ENCODE assay signal across 22 mouse cellular contexts in genomic region chr5:135502027-135502426, GRCm38 (mm10). TPM values are rescaled to one million over a fixed set of nuclear protein-coding genes. Genes with fewer than 3 reads are reported as not detected.
A peak's percentile ranks its signal among the peaks of the same experiment; 100 is the strongest.
DNase-seq lines count a peak whose midpoint lies in the region; ATAC-seq lines count a peak whose summit lies in the region.
"Had no signal": no experiment of that assay in that cellular context is flagged by ENCODE, and none has a peak within 500 bp of the region (broad histone marks: within the 10 kb centered on the region; RNA-seq: fewer than 3 reads in every experiment).

No protein-coding gene starts in this region.

- H3K36me3 ChIP-seq in kidney, embryonic 15.5 days = 0 out of 2 replicates have a peak, but pooled peaks cover 4% of the 10 kb centered on the region
- H3K36me3 ChIP-seq in neural tube, embryonic 14.5 days (ENCODE audit: control insufficient read depth, insufficient read depth, low read length) = no peaks in the 10 kb centered on the region
- H3K36me3 ChIP-seq: heart, embryonic 12.5 days; liver, embryonic 15.5 days; midbrain, embryonic 15.5 days had no signal

- H3K4me3 ChIP-seq in kidney, embryonic 15.5 days (replicated peaks) = no peak overlapping the region
- no peak overlapping the region for H3K4me3 ChIP-seq in neural tube, embryonic 14.5 days (ENCODE audit: low read depth, low read length)
- H3K4me3 ChIP-seq: heart, embryonic 12.5 days; liver, embryonic 15.5 days; midbrain, embryonic 15.5 days had no signal

- H3K9ac ChIP-seq in kidney, embryonic 15.5 days = no peak overlapping the region
- no peak overlapping the region for H3K9ac ChIP-seq in neural tube, embryonic 14.5 days (replicated peaks; ENCODE audit: low read depth, low read length)
- H3K9ac ChIP-seq: heart, embryonic 12.5 days; liver, embryonic 15.5 days; lung, embryonic 14.5 days; midbrain, embryonic 15.5 days had no signal

- H3K4me1 ChIP-seq in kidney, embryonic 15.5 days = peaks cover 39% of the 10 kb centered on the region
- peaks cover 4% of the 10 kb centered on the region; the same call in 1 of the 2 replicates for H3K4me1 ChIP-seq in neural tube, embryonic 14.5 days (ENCODE audit: control insufficient read depth, insufficient read depth, low read length)
- H3K4me1 ChIP-seq: liver, embryonic 15.5 days; midbrain, embryonic 15.5 days had no signal

- intact Hi-C loops in heart, postnatal 14 days (cut with DNase I) = no loop called here

- no peak for ATAC-seq in kidney, embryonic 15.5 days (replicated peaks; ENCODE audit: low FRiP score)
- no peak for ATAC-seq in neural tube, embryonic 14.5 days (ENCODE audit: low read depth)
- ATAC-seq: midbrain, embryonic 15.5 days had no signal

- no peaks in the 10 kb centered on the region for H3K27me3 ChIP-seq in kidney, embryonic 15.5 days
- H3K27me3 ChIP-seq in neural tube, embryonic 14.5 days (ENCODE audit: control insufficient read depth, insufficient read depth, low read length) = no peaks in the 10 kb centered on the region
- H3K27me3 ChIP-seq: heart, embryonic 12.5 days; liver, embryonic 15.5 days; midbrain, embryonic 15.5 days had no signal

- H3K9me3 ChIP-seq in kidney, embryonic 15.5 days (replicated peaks) = no peaks in the 10 kb centered on the region
- no peaks in the 10 kb centered on the region for H3K9me3 ChIP-seq in neural tube, embryonic 14.5 days (ENCODE audit: control insufficient read depth, low read length)
- H3K9me3 ChIP-seq: heart, embryonic 12.5 days; liver, embryonic 15.5 days; midbrain, embryonic 15.5 days had no signal

- H3K4me2 ChIP-seq in kidney, embryonic 15.5 days = no peak overlapping the region
- no peak overlapping the region for H3K4me2 ChIP-seq in neural tube, embryonic 14.5 days (ENCODE audit: low read depth, low read length)
- H3K4me2 ChIP-seq: heart, embryonic 12.5 days; liver, embryonic 15.5 days; lung, embryonic 14.5 days; midbrain, embryonic 15.5 days had no signal

- 63% methylated on average over 8 of the region's 8 CpGs for WGBS in kidney, embryonic 15.5 days
- 56% methylated on average over 8 of the region's 8 CpGs for WGBS in neural tube, embryonic 14.5 days

- H3K27ac ChIP-seq in kidney, embryonic 15.5 days = peak overlapping the region; percentile 60
- H3K27ac ChIP-seq in neural tube, embryonic 14.5 days (ENCODE audit: low read depth, low read length) = peak overlapping the region; percentile 28; the same call in 1 of the 2 replicates
- H3K27ac ChIP-seq: liver, embryonic 15.5 days; midbrain, embryonic 15.5 days had no signal

- peak; percentile 83 for DNase-seq in heart, adult 11 months
- DNase-seq in heart, postnatal 14 days = no peak
- DNase-seq in kidney, postnatal 10 days = no peak
- DNase-seq in neural tube, embryonic 10.5 days (ENCODE audit: extremely low spot score, low spot score) = no peak
- DNase-seq in cerebellum, adult 18-20 months = no peak
- DNase-seq: adrenal gland, postnatal 25 days; B cell, adult 2 months; cerebellum, adult 11-12 months; cerebellum, postnatal 10 days; gastrocnemius, postnatal 14 days; kidney, adult 18-20 months; kidney, postnatal 14 days; layer of hippocampus, adult 9-11 months; lung, embryonic 14.5 days; lung, postnatal 14 days; right cerebral cortex, postnatal 4 days; thymus, postnatal 4 days had no signal

RNA-seq across cellular contexts. Expression of gene Hip1, which starts 42.9 kb away (rescaled TPM):
- 10 to 100 TPM; 45.6 to 45.9 TPM for total RNA-seq in heart, postnatal 14 days (2021)
- polyA plus RNA-seq in kidney, embryonic 15.5 days (2015; fragmentation: Nextera tagmentation; extraction: Ambion mirVana) = 43.2 and 45.2 TPM in 2 replicates
- 49.0 and 52.4 TPM in 2 replicates for polyA plus RNA-seq in neural tube, embryonic 14.5 days (2014; fragmentation: Nextera tagmentation; extraction: Ambion mirVana)
